Mouse (Mus musculus): ENCODE results near the gene Wfdc5.

DNA sequence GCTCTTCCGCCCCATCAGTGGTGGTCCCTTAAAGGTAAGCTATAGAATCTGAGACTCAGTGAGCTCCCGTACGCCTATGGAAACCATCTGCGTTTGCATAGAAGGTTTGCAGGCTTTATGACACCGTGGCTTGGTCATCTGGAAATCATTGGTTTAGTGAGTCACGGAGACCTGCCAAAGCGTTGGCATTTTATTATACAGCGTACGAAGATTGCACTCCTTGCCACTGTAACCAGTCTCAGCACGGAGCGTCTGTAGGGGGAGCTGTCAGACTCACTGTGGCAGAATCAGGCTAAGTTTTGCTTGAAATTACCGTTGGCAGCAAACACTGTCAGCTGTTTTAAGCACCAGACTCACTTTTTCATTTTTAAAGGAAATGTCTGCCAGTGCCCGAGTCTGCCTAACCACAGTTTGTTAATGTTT lies 56.0 kb downstream of the Wfdc5 start:
- TF ChIP-seq CTCF (IDR thresholded peaks at IDR 0.05; ENCODE audit: low read depth) (peak; percentile 41), EP300 (IDR thresholded peaks at IDR 0.05; ENCODE audit: low read depth) (no peak)

Measured in liver, postnatal 0 days (tissue).